Mouse (Mus musculus) hindbrain, embryonic 12.5 days (tissue): ENCODE measurements around the gene Ppfibp1. TPM values are rescaled to one million over a fixed set of nuclear protein-coding genes. Genes with fewer than 3 reads are reported as not detected.

Source experiments
- ATAC-seq: fragments of 200-750 bp; cut with Nextera tagmentation; 2 replicates; pipeline ENCODE4 v1.8.0; 2017; ENCODE audit warnings: moderate TSS enrichment; ENCODE audit not compliant: low FRiP score
- H3K27ac ChIP-seq: fragments of 300-500 bp; sonication (generic); 2 replicates; pipeline ENCODE4 v1.5.1; 2016; ENCODE audit warnings: mild to moderate bottlenecking
- H3K27me3 ChIP-seq: fragments of 300-500 bp; sonication (generic); 2 replicates; pipeline ENCODE4 v1.6.1; 2016; ENCODE audit warnings: mild to moderate bottlenecking
- H3K36me3 ChIP-seq: fragments of 300-500 bp; sonication (generic); 2 replicates; pipeline ENCODE4 v1.6.1; 2016; ENCODE audit warnings: mild to moderate bottlenecking
- H3K4me1 ChIP-seq: fragments of 300-500 bp; sonication (generic); 2 replicates; pipeline ENCODE4 v1.6.1; 2016
- H3K4me2 ChIP-seq: fragments of 300-500 bp; sonication (generic); replicated peaks from 2 replicates; pipeline ENCODE4 v1.6.1; 2016; ENCODE audit warnings: mild to moderate bottlenecking
- H3K4me3 ChIP-seq: fragments of 300-500 bp; sonication (generic); 2 replicates; pipeline ENCODE4 v1.5.1; 2016; ENCODE audit warnings: mild to moderate bottlenecking
- H3K9ac ChIP-seq: fragments of 300-500 bp; sonication (generic); 2 replicates; pipeline ENCODE4 v1.6.1; 2016; ENCODE audit warnings: mild to moderate bottlenecking, moderate library complexity
- H3K9me3 ChIP-seq: fragments of 300-500 bp; sonication (generic); replicated peaks from 2 replicates; pipeline ENCODE4 v1.6.1; 2016; ENCODE audit warnings: mild to moderate bottlenecking
- WGBS: fragments of 180-500 bp; shearing (Covaris S2); methylation state at CpG from one replicate; pipeline ENCODE4 v1.1.7; 2016; 5-methylcytosine and 5-hydroxymethylcytosine counted together
- polyA plus RNA-seq: library from polyadenylated mRNA; unstranded; fragments of >200 nt; fragmentation: Nextera tagmentation; extraction: Ambion mirVana; gene quantifications from 2 replicates; pipeline ENCODE4 v1.2.1, GENCODE M21; 2016

The Ppfibp1 gene
- polyA plus RNA-seq, 1 experiment from 2014 or later, result 38.6 TPM

GRCm38 (mm10) chr6:146967836-146968235 lies 79.5 kb downstream of the Ppfibp1 start:
- no peak overlapping the region for H3K9ac ChIP-seq
- no peak overlapping the region for H3K27ac ChIP-seq
- no peak overlapping the region for H3K4me3 ChIP-seq
- H3K9me3 ChIP-seq, result no peaks in the 10 kb centered on the region
- H3K4me2 ChIP-seq, result no peak overlapping the region
- no peaks in the 10 kb centered on the region for H3K4me1 ChIP-seq
- H3K36me3 ChIP-seq, result no peaks in the 10 kb centered on the region
- H3K27me3 ChIP-seq, result no peaks in the 10 kb centered on the region
- 70% methylated on average over 6 of the region's 6 CpGs for WGBS
- no peak for ATAC-seq

- H3K9me3 ChIP-seq, result no peaks in the 10 kb centered on the region
- no peak overlapping the region for H3K4me2 ChIP-seq
- no peak overlapping the region for H3K4me3 ChIP-seq
- no peaks in the 10 kb centered on the region for H3K4me1 ChIP-seq
- no peak for ATAC-seq
- no peaks in the 10 kb centered on the region for H3K36me3 ChIP-seq
- no peaks in the 10 kb centered on the region for H3K27me3 ChIP-seq
- H3K9ac ChIP-seq, result no peak overlapping the region
- 53% methylated on average over 3 of the region's 3 CpGs for WGBS
- H3K27ac ChIP-seq, result no peak overlapping the region
Measured at GRCm38 (mm10) chr6:146970811-146971210, 82.5 kb downstream of the Ppfibp1 start.

- no peak overlapping the region for H3K9ac ChIP-seq
- no peak overlapping the region for H3K4me3 ChIP-seq
- H3K27ac ChIP-seq, result no peak overlapping the region
- no peaks in the 10 kb centered on the region for H3K36me3 ChIP-seq
- H3K9me3 ChIP-seq, result no peaks in the 10 kb centered on the region
- WGBS, result 68% methylated on average over 3 of the region's 3 CpGs
- H3K4me2 ChIP-seq, result no peak overlapping the region
- no peaks in the 10 kb centered on the region for H3K4me1 ChIP-seq
- H3K27me3 ChIP-seq, result no peaks in the 10 kb centered on the region
- ATAC-seq, result no peak
Measured at GRCm38 (mm10) chr6:146971366-146971765, 83.1 kb downstream of the Ppfibp1 start.

DNA sequence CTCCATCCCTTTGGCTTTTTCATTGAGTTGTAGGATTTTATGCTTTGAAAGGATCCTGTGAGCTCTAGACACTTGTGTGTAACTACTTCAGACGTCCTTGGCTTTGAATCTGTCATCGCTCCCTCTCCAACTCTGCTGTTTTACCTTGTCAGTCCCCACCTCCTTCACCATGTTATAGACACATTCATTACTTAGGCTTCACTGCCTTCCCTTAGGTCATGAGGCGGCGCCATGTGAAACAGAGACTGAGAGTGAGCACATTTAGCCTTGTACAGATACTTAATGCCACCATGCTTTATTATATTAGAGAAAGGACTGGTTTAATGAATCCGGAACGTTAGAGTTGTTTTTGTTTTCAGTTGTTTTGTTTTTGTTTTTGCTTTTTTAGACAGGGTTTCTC lies 83.7 kb downstream of the Ppfibp1 start:
- H3K27ac ChIP-seq, result no peak overlapping the region
- H3K4me2 ChIP-seq, result no peak overlapping the region
- WGBS, result 69% methylated on average over 6 of the region's 6 CpGs

DNA sequence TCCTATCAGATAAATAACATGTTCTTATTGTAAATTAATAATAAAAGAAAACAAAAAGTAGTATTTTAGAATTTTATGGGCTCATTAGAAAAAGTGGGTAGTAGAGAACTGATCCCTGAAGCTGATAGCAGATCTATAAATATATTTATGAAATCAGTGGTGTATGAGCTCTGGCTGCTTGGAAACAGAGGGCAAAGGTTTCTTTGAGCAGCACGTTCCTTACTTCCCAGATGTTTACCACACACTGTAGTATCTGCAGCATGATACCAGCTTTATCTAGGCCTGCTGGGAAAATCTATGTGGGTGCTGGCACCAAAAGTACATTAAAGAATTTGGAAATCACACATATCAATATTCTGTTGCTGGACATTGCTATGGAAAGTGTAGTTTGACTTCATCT lies 84.5 kb downstream of the Ppfibp1 start:
- Histone ChIP-seq H3K4me3 (no peak overlapping the region), H3K36me3 (no peaks in the 10 kb centered on the region), H3K9ac (no peak overlapping the region), H3K4me1 (no peaks in the 10 kb centered on the region), H3K27ac (no peak overlapping the region), H3K4me2 (no peak overlapping the region), H3K27me3 (no peaks in the 10 kb centered on the region), H3K9me3 (no peaks in the 10 kb centered on the region)
- 64% methylated on average over 1 of the region's 1 CpGs for WGBS
- ATAC-seq, result no peak

More for the DNA sequence above, 83.7 kb downstream of the Ppfibp1 start:
- no peaks in the 10 kb centered on the region for H3K9me3 ChIP-seq
- no peak for ATAC-seq
- H3K4me1 ChIP-seq, result no peaks in the 10 kb centered on the region
- no peak overlapping the region for H3K4me3 ChIP-seq
- no peaks in the 10 kb centered on the region for H3K27me3 ChIP-seq
- H3K9ac ChIP-seq, result no peak overlapping the region
- no peaks in the 10 kb centered on the region for H3K36me3 ChIP-seq

GRCm38 (mm10) chr6:146973406-146973805 lies 85.1 kb downstream of the Ppfibp1 start:
- no peak overlapping the region for H3K9ac ChIP-seq
- no peak overlapping the region for H3K27ac ChIP-seq
- no peak overlapping the region for H3K4me2 ChIP-seq
- H3K4me1 ChIP-seq, result no peaks in the 10 kb centered on the region
- ATAC-seq, result no peak
- no peaks in the 10 kb centered on the region for H3K36me3 ChIP-seq
- no peaks in the 10 kb centered on the region for H3K9me3 ChIP-seq
- H3K27me3 ChIP-seq, result no peaks in the 10 kb centered on the region
- H3K4me3 ChIP-seq, result no peak overlapping the region
- 70% methylated on average over 2 of the region's 2 CpGs for WGBS

- Histone ChIP-seq H3K4me1 (no peaks in the 10 kb centered on the region), H3K4me2 (no peak overlapping the region), H3K27me3 (no peaks in the 10 kb centered on the region), H3K4me3 (no peak overlapping the region), H3K9me3 (no peaks in the 10 kb centered on the region), H3K36me3 (no peaks in the 10 kb centered on the region), H3K9ac (no peak overlapping the region), H3K27ac (no peak overlapping the region)
- ATAC-seq, result no peak
Measured at GRCm38 (mm10) chr6:146973830-146974229, 85.5 kb downstream of the Ppfibp1 start.

GRCm38 (mm10) chr6:146976446-146976845 lies 88.2 kb downstream of the Ppfibp1 start:
- Histone ChIP-seq H3K9ac (no peak overlapping the region), H3K27me3 (no peaks in the 10 kb centered on the region), H3K4me3 (no peak overlapping the region), H3K9me3 (no peaks in the 10 kb centered on the region), H3K36me3 (no peaks in the 10 kb centered on the region), H3K27ac (no peak overlapping the region), H3K4me1 (peaks cover 3% of the 10 kb centered on the region; the same call in 1 of the 2 replicates), H3K4me2 (no peak overlapping the region)
- no peak for ATAC-seq
- whole genome bisulfite sequencing, result 84% methylated on average over 8 of the region's 8 CpGs

GRCm38 (mm10) chr6:146978691-146979114 lies 90.4 kb downstream of the Ppfibp1 start:
- no peak overlapping the region for H3K4me3 ChIP-seq
- WGBS, result 62% methylated on average over 5 of the region's 5 CpGs
- ATAC-seq, result no peak

DNA sequence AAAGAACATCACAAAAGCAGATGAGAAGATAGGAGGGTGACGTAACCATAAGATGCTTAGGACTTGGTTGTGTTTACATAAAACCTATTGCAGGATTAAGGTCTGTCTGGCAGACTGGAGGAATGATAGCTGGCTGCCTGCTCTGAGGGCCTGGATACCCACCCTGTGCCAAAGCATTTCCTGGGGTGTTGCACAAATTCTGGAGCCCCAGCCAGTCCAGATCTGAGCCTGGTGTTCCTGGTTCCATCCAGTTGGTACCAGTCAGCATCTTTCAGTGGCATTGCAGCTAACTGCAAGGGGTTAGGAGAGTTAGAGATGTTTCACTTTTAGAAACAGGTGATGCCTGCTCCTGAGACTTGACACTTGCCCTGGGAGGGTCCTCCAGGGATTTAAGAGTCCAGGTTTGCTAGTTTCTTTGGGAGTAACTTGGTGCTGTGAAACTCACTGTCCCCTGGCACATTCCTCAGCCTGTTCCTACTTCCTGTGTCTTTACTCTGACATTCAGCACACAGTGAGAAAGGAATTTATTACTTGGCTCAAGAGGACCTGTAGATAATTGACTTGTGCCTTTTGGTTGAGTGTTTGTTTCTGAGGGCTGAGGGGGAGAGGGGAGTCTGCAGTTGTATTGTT lies 90.9 kb downstream of the Ppfibp1 start:
- 70% methylated on average over 1 of the region's 1 CpGs for WGBS
- H3K9me3 ChIP-seq, result no peaks in the 10 kb centered on the region
- ATAC-seq, result no peak
- no peak overlapping the region for H3K27ac ChIP-seq
- no peaks in the 10 kb centered on the region for H3K27me3 ChIP-seq
- peaks cover 3% of the 10 kb centered on the region; the same call in 1 of the 2 replicates for H3K4me1 ChIP-seq
- no peak overlapping the region for H3K4me2 ChIP-seq
- H3K9ac ChIP-seq, result no peak overlapping the region
- H3K36me3 ChIP-seq, result no peaks in the 10 kb centered on the region
- H3K4me3 ChIP-seq, result no peak overlapping the region

More at GRCm38 (mm10) chr6:146978691-146979114, 90.4 kb downstream of the Ppfibp1 start:
- Histone ChIP-seq H3K27me3 (no peaks in the 10 kb centered on the region), H3K4me2 (no peak overlapping the region), H3K27ac (no peak overlapping the region), H3K4me1 (peaks cover 3% of the 10 kb centered on the region; the same call in 1 of the 2 replicates), H3K36me3 (no peaks in the 10 kb centered on the region), H3K9me3 (no peaks in the 10 kb centered on the region), H3K9ac (no peak overlapping the region)

DNA sequence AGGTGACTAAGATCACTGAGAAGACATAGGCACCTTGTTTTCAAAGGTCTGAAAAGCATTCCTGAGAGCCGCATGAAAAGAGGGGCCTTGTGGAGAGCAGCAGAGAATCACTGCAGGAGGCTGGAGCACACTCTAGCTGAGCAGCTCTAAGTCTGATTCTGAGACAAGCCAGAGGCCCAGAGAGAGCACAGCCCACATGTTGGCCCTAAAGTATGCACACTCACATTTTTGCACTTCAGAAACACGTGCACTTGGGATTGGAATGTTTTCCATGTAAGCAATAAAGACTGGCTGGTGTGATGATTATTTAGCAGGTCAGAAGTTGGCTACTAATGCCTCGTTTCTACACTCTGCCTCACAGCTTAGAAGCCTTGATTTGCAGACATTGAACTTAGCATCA lies 91.7 kb downstream of the Ppfibp1 start:
- Histone ChIP-seq H3K4me3 (no peak overlapping the region), H3K36me3 (no peaks in the 10 kb centered on the region), H3K9me3 (no peaks in the 10 kb centered on the region), H3K27me3 (no peaks in the 10 kb centered on the region), H3K4me2 (no peak overlapping the region), H3K27ac (0 out of 2 replicates have a peak overlapping the region, but pooled peaks have one; percentile 2), H3K9ac (no peak overlapping the region), H3K4me1 (peaks cover 3% of the 10 kb centered on the region; the same call in 1 of the 2 replicates)
- 31% methylated on average over 3 of the region's 3 CpGs for WGBS
- no peak for ATAC-seq

DNA sequence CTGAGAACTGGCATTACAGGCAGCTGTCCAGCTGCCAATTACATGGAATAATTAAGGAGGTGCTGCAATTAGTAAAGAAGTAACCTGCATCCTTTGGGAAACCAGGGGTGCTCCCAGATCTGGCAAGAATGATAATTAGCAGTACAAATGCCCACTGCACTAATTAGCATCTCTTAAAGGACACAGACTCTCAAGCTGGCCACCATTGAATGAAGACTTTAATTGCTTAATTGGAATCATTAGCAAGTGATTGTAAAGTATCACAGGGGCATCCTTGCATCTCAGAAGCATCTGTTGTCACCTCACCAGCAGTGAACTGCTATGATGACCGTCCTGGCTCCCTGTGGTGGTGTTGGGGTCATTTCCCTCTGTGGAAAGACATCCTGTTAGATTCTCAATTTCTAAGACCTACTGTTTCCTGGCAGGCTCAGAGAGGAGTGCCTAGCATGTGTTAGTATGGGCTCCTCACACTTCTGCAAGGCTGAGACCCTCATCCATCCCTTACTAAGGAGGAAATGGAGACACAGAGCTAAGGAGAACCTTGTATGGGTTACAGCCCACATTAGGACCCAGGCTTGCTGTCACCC lies 93.1 kb downstream of the Ppfibp1 start:
- no peak overlapping the region for H3K27ac ChIP-seq
- H3K4me2 ChIP-seq, result no peak overlapping the region
- no peaks in the 10 kb centered on the region for H3K36me3 ChIP-seq
- H3K9ac ChIP-seq, result no peak overlapping the region
- H3K4me3 ChIP-seq, result no peak overlapping the region
- H3K27me3 ChIP-seq, result no peaks in the 10 kb centered on the region
- no peaks in the 10 kb centered on the region for H3K9me3 ChIP-seq
- ATAC-seq, result 0 out of 2 replicates have a peak, but pooled peaks have one; percentile 43
- peaks cover 3% of the 10 kb centered on the region; the same call in 1 of the 2 replicates for H3K4me1 ChIP-seq
- 44% methylated on average over 1 of the region's 1 CpGs for WGBS

DNA sequence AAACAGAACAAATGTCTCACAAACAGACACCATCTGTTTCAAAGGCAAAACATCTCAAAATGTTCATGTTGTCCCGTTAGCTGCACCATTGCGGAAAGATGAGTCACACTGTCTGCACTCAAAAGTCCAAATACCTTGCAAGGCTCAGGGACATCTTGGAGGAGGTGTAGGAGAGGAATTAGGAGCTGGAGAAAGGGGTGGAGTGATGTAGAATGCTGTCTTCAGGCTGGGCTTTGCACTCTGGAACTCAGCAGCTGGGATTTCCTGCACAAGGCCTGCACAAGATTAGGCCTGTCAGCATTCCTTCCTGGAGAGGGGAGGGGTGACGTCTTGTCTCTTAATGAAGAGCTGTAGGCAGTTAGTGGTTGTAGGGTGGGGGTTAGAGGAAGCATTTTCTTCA lies 96.3 kb downstream of the Ppfibp1 start:
- ATAC-seq, result no peak
- 72% methylated on average over 3 of the region's 3 CpGs for WGBS
- no peak overlapping the region for H3K4me2 ChIP-seq
- no peak overlapping the region for H3K4me3 ChIP-seq
- H3K27me3 ChIP-seq, result no peaks in the 10 kb centered on the region
- no peak overlapping the region for H3K9ac ChIP-seq
- peaks cover 3% of the 10 kb centered on the region; the same call in 1 of the 2 replicates for H3K4me1 ChIP-seq
- H3K36me3 ChIP-seq, result no peaks in the 10 kb centered on the region
- H3K9me3 ChIP-seq, result no peaks in the 10 kb centered on the region
- no peak overlapping the region for H3K27ac ChIP-seq
